ENCODE assay signal across 9 mouse cellular contexts in the genomic region with DNA sequence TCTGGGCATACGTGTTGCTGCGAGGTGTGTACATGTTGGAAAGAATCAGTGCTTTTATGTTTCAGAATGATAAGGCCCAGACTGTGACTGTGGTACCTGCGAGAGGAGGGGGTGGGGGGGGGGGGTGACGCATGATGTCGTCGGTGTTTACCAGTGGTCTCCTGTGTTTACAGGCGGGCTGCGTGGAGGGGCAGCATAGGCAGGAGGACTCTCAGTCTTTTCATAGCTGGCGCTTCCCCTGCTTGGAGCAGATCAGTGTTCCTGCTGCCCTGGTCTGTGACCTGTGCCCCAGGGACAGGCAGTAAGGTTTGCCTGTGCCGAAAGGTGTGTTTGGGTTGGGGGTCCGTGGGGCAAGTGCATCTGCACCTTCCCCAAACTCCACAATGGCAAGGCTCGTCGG. TPM values are rescaled to one million over a fixed set of nuclear protein-coding genes. Genes with fewer than 3 reads are reported as not detected.
DNase-seq lines count a peak whose midpoint lies in the region; ATAC-seq and TF ChIP-seq lines count a peak whose summit lies in the region.
"Had no signal": no experiment of that assay in that cellular context is flagged by ENCODE, and none has a peak within 500 bp of the region (broad histone marks: within the 10 kb centered on the region; RNA-seq: fewer than 3 reads in every experiment).

A gene (plus strand): TSS at position 232 of the 400 bp plus-strand sequence.

- H3K4me1 ChIP-seq in lung, embryonic 14.5 days (ENCODE audit: insufficient read depth), result peaks cover 45% of the 10 kb centered on the region
- H3K4me1 ChIP-seq in embryonic facial prominence, embryonic 14.5 days (ENCODE audit: control insufficient read depth, insufficient read depth, low read length), result peaks cover 30% of the 10 kb centered on the region
- H3K4me1 ChIP-seq in hindbrain, postnatal 0 days (ENCODE audit: insufficient read depth, low read length), result peaks cover 10% of the 10 kb centered on the region
- peaks cover 55% of the 10 kb centered on the region for H3K4me1 ChIP-seq in neural tube, embryonic 12.5 days

- WGBS in lung, embryonic 14.5 days, result 11% methylated on average over 13 of the region's 13 CpGs
- WGBS in embryonic facial prominence, embryonic 14.5 days, result 6% methylated on average over 10 of the region's 13 CpGs
- 5% methylated on average over 13 of the region's 13 CpGs for WGBS in hindbrain, postnatal 0 days
- WGBS in neural tube, embryonic 12.5 days, result 5% methylated on average over 13 of the region's 13 CpGs

- H3K4me3 ChIP-seq in lung, embryonic 14.5 days (ENCODE audit: low read depth, low read length), result peak within 1 kb of the TSS; percentile 61
- H3K4me3 ChIP-seq in embryonic facial prominence, embryonic 14.5 days (ENCODE audit: low read depth, low read length), result peak within 1 kb of the TSS; percentile 57
- H3K4me3 ChIP-seq in hindbrain, postnatal 0 days (ENCODE audit: low read length), result peak within 1 kb of the TSS; percentile 39
- peak within 1 kb of the TSS; percentile 45 for H3K4me3 ChIP-seq in neural tube, embryonic 12.5 days

- H3K9me3 ChIP-seq in lung, embryonic 14.5 days (ENCODE audit: low read depth, low read length), result no peaks in the 10 kb centered on the region
- H3K9me3 ChIP-seq in embryonic facial prominence, embryonic 14.5 days (ENCODE audit: control insufficient read depth, low read length), result no peaks in the 10 kb centered on the region
- no peaks in the 10 kb centered on the region for H3K9me3 ChIP-seq in hindbrain, postnatal 0 days (ENCODE audit: low read length)
- no peaks in the 10 kb centered on the region for H3K9me3 ChIP-seq in neural tube, embryonic 12.5 days

- peaks cover 7% of the 10 kb centered on the region; the same call in 1 of the 2 replicates for H3K36me3 ChIP-seq in lung, embryonic 14.5 days (ENCODE audit: insufficient read depth)
- H3K36me3 ChIP-seq in embryonic facial prominence, embryonic 14.5 days (ENCODE audit: control insufficient read depth, insufficient read depth, low read length), result no peaks in the 10 kb centered on the region; the same call in 1 of the 2 replicates
- no peaks in the 10 kb centered on the region for H3K36me3 ChIP-seq in hindbrain, postnatal 0 days (ENCODE audit: insufficient read depth, low read length)
- H3K36me3 ChIP-seq in neural tube, embryonic 12.5 days, result no peaks in the 10 kb centered on the region

- H3K9ac ChIP-seq in lung, embryonic 14.5 days, result peak within 1 kb of the TSS; percentile 78
- H3K9ac ChIP-seq in embryonic facial prominence, embryonic 14.5 days (ENCODE audit: low read depth, low read length), result peak within 1 kb of the TSS; percentile 77
- H3K9ac ChIP-seq in hindbrain, postnatal 0 days (replicated peaks; ENCODE audit: low read length), result peak within 1 kb of the TSS; percentile 30
- H3K9ac ChIP-seq in neural tube, embryonic 12.5 days, result peak within 1 kb of the TSS; percentile 68

- peak within 1 kb of the TSS; percentile 76 for H3K27ac ChIP-seq in lung, embryonic 14.5 days (ENCODE audit: low read depth)
- peak within 1 kb of the TSS; percentile 63 for H3K27ac ChIP-seq in embryonic facial prominence, embryonic 14.5 days (replicated peaks; ENCODE audit: low read depth, low read length)
- no peak within 1 kb of the TSS for H3K27ac ChIP-seq in hindbrain, postnatal 0 days
- H3K27ac ChIP-seq in neural tube, embryonic 12.5 days, result no peak within 1 kb of the TSS

- H3K4me2 ChIP-seq in lung, embryonic 14.5 days, result peak within 1 kb of the TSS; percentile 83
- peak within 1 kb of the TSS; percentile 91 for H3K4me2 ChIP-seq in embryonic facial prominence, embryonic 14.5 days (ENCODE audit: low read depth, low read length)
- H3K4me2 ChIP-seq in hindbrain, postnatal 0 days (ENCODE audit: low read depth, low read length), result peak within 1 kb of the TSS; percentile 64
- peak within 1 kb of the TSS; percentile 87 for H3K4me2 ChIP-seq in neural tube, embryonic 12.5 days (replicated peaks)

- DNase-seq in lung, embryonic 14.5 days, result no peak
- DNase-seq in lung, postnatal 14 days, result no peak
- no peak for DNase-seq in embryonic facial prominence, embryonic 14.5 days (ENCODE audit: low spot score)
- no peak for DNase-seq in hindbrain, postnatal 0 days (ENCODE audit: low spot score)
- no peak for DNase-seq in frontal cortex, adult 2 months (ENCODE audit: extremely low spot score in 1 of 2, low spot score in 1 of 2)
- no peak for DNase-seq in left cerebral cortex, postnatal 10 days (ENCODE audit: extremely low spot score in 1 of 2, low spot score in 2 of 2)

- ATAC-seq in lung, embryonic 14.5 days (ENCODE audit: insufficient read depth), result no peak
- ATAC-seq in embryonic facial prominence, embryonic 14.5 days (ENCODE audit: low read depth), result no peak
- ATAC-seq in hindbrain, postnatal 0 days, result 0 out of 2 replicates have a peak, but pooled peaks have one; percentile 3
- ATAC-seq in neural tube, embryonic 12.5 days (ENCODE audit: low FRiP score, low read depth), result no peak
- ATAC-seq in monocyte, adult 5-6 weeks (replicated peaks; ENCODE audit: insufficient number of reproducible peaks, low FRiP score, low TSS enrichment, poor library complexity, severe bottlenecking), result no peak
- ATAC-seq: activated CD4-positive, CD25-positive, alpha-beta regulatory T cell, adult 4 months had no signal

- intact Hi-C loops in left cerebral cortex, postnatal 10 days (cut with DNase I), result no loop called here

- H3K27me3 ChIP-seq in lung, embryonic 14.5 days (ENCODE audit: insufficient read depth, low read length), result peaks cover 24% of the 10 kb centered on the region; the same call in 1 of the 2 replicates
- peaks cover 34% of the 10 kb centered on the region for H3K27me3 ChIP-seq in embryonic facial prominence, embryonic 14.5 days (replicated peaks; ENCODE audit: control insufficient read depth, insufficient read depth, low read length)
- peaks cover 54% of the 10 kb centered on the region for H3K27me3 ChIP-seq in hindbrain, postnatal 0 days (ENCODE audit: insufficient read depth, low read length)
- H3K27me3 ChIP-seq in neural tube, embryonic 12.5 days (replicated peaks), result peaks cover 67% of the 10 kb centered on the region

- no peak for TF ChIP-seq CTCF in lung, embryonic 14.5 days (IDR thresholded peaks at IDR 0.05; ENCODE audit: low read depth)
- TF ChIP-seq CTCF in hindbrain, postnatal 0 days (IDR thresholded peaks at IDR 0.05; ENCODE audit: low read depth), result no peak

RNA-seq across cellular contexts. Expression of the gene that starts here (rescaled TPM):
- 468 and 481 TPM in 2 replicates for polyA plus RNA-seq in lung, embryonic 14.5 days (2014; fragmentation: Nextera tagmentation; extraction: Ambion mirVana)
- polyA plus RNA-seq in embryonic facial prominence, embryonic 14.5 days (2014; fragmentation: Nextera tagmentation; extraction: Ambion mirVana), result 918 and 968 TPM in 2 replicates
- total RNA-seq in hindbrain, postnatal 0 days (2014; rRNA removed), result 28.8 and 47.7 TPM in 2 replicates
- polyA plus RNA-seq in hindbrain, postnatal 0 days (2015; fragmentation: Nextera tagmentation; extraction: Ambion mirVana), result 33.0 and 34.6 TPM in 2 replicates
- polyA plus RNA-seq in neural tube, embryonic 12.5 days (2016; fragmentation: Nextera tagmentation; extraction: Ambion mirVana), result 100 and 107 TPM in 2 replicates
- not detected in 3 replicates for total RNA-seq in monocyte, adult 5-6 weeks (2017)
- polyA plus RNA-seq in frontal cortex, adult 2 months (2012; rRNA removed), result 2.9 and 3.1 TPM in 2 replicates
- 1 to 10 TPM; 2.1 to 2.9 TPM for total RNA-seq in left cerebral cortex, postnatal 10 days (2021)
- polyA plus RNA-seq: activated CD4-positive, CD25-positive, alpha-beta regulatory T cell, adult 4 months had no signal

Comparison
In these comparisons a context has a peak if more than half of its experiments do, and no peak if none do; other contexts are left out.
1. H3K27ac ChIP-seq: peak in lung, embryonic 14.5 days (single experiment) and embryonic facial prominence, embryonic 14.5 days (single experiment); none in hindbrain, postnatal 0 days (single experiment) and neural tube, embryonic 12.5 days (single experiment).
2. Peak in every context shown above with its lines, with median percentiles within 50 percentile points of each other: H3K4me2 ChIP-seq, H3K4me3 ChIP-seq and H3K9ac ChIP-seq.